Mouse (Mus musculus) spleen, adult 2 months (tissue): ENCODE results near the gene Tmed6. TPM values are rescaled to one million over a fixed set of nuclear protein-coding genes. Genes with fewer than 3 reads are reported as not detected.

Source experiments
- DNase-seq, 2 experiments: peaks; one replicate each; pipeline versions ENCODE4 v3.0.0 to v3.0.0-alpha.2; 2012 to 2021; ENCODE audit warnings: low spot score in 2 of 2, low read depth in 1 of 2
- H3K27ac ChIP-seq: fragments of 200-500 bp; 2 replicates; pipeline ENCODE4 v1.5.1; 2012; ENCODE audit warnings: low read length, inconsistent platforms; ENCODE audit not compliant: insufficient read depth
- H3K27me3 ChIP-seq: fragments of 200-500 bp; 2 replicates; pipeline ENCODE4 v1.6.1; 2012; ENCODE audit warnings: mild to moderate bottlenecking, moderate library complexity, low read length, inconsistent platforms; ENCODE audit not compliant: control insufficient read depth, insufficient read depth
- H3K36me3 ChIP-seq: fragments of 200-500 bp; 2 replicates; pipeline ENCODE4 v1.6.1; 2012; ENCODE audit warnings: mild to moderate bottlenecking, low read length, inconsistent platforms; ENCODE audit not compliant: control insufficient read depth, insufficient read depth
- H3K4me1 ChIP-seq: fragments of 200-500 bp; 2 replicates; pipeline ENCODE4 v1.6.1; 2011; ENCODE audit warnings: inconsistent platforms; ENCODE audit not compliant: control insufficient read depth, insufficient read depth, insufficient read length
- H3K4me3 ChIP-seq: fragments of 200-500 bp; 2 replicates; pipeline ENCODE4 v1.5.1; 2011; ENCODE audit warnings: mild to moderate bottlenecking, inconsistent platforms; ENCODE audit not compliant: insufficient read depth, insufficient read length; ENCODE audit errors: extremely low read depth
- CTCF ChIP-seq: fragments of 200-500 bp; IDR thresholded peaks from 2 replicates; pipeline ENCODE4 v1.5.1; 2011; ENCODE audit warnings: mild to moderate bottlenecking, inconsistent platforms; ENCODE audit not compliant: insufficient read depth, insufficient read length, insufficient replicate concordance; ENCODE audit errors: extremely low read depth
- POLR2A ChIP-seq: fragments of 200-500 bp; IDR thresholded peaks from 2 replicates; pipeline ENCODE4 v1.6.1; 2011; ENCODE audit warnings: low read depth, low read length, inconsistent platforms
- WGBS: fragments of 180-500 bp; shearing (Covaris S2); methylation state at CpG from one replicate; pipeline ENCODE4 v1.1.7; 2018; 5-methylcytosine and 5-hydroxymethylcytosine counted together
- polyA plus RNA-seq: library from polyadenylated mRNA; depleted of rRNA; stranded (reverse); fragments of >200 nt; gene quantifications from 2 replicates; pipeline ENCODE4 v1.2.3, GENCODE M21; 2012

Tmed6 gene
- polyA plus RNA-seq, 1 experiment, result 14.3 TPM

- WGBS, result under 1% methylated on average over 46 of the region's 53 CpGs
- no peak for TF ChIP-seq POLR2A
- no peak for TF ChIP-seq CTCF
- H3K4me3 ChIP-seq, result peak overlapping the region; percentile 95
- H3K27me3 ChIP-seq, result no peaks in the 10 kb centered on the region
- no peaks in the 10 kb centered on the region; the same call in 1 of the 2 replicates for H3K4me1 ChIP-seq
- H3K27ac ChIP-seq, result peak overlapping the region; percentile 96
- H3K36me3 ChIP-seq, result peaks cover 12% of the 10 kb centered on the region
- peak in 1 of 2 experiments; percentile 32 for DNase-seq
Measured at GRCm38 (mm10) chr8:107095717-107096365, 30.4 kb upstream of the Tmed6 start.

GRCm38 (mm10) chr8:107090531-107090930 is 25.1 kb upstream of the Tmed6 start:
- TF ChIP-seq POLR2A (no peak), CTCF (no peak)
- Histone ChIP-seq H3K27ac (no peak overlapping the region), H3K27me3 (no peaks in the 10 kb centered on the region), H3K4me1 (no peaks in the 10 kb centered on the region; the same call in 1 of the 2 replicates), H3K4me3 (no peak overlapping the region), H3K36me3 (peaks cover 16% of the 10 kb centered on the region)
- 94% methylated on average over 7 of the region's 7 CpGs for WGBS
- DNase-seq, result no peak

GRCm38 (mm10) chr8:107088526-107089063 is 23.2 kb upstream of the Tmed6 start:
- DNase-seq, result no peak
- Histone ChIP-seq H3K36me3 (peaks cover 12% of the 10 kb centered on the region), H3K27me3 (no peaks in the 10 kb centered on the region), H3K4me3 (no peak overlapping the region), H3K4me1 (no peaks in the 10 kb centered on the region), H3K27ac (no peak overlapping the region)
- WGBS, result 96% methylated on average over 5 of the region's 5 CpGs
- TF ChIP-seq POLR2A (no peak), CTCF (no peak)

GRCm38 (mm10) chr8:107086018-107086417 is 20.6 kb upstream of the Tmed6 start:
- no peak overlapping the region for H3K4me3 ChIP-seq
- no peaks in the 10 kb centered on the region for H3K27me3 ChIP-seq
- peaks cover 11% of the 10 kb centered on the region for H3K36me3 ChIP-seq
- TF ChIP-seq CTCF (no peak), POLR2A (no peak)
- H3K4me1 ChIP-seq, result no peaks in the 10 kb centered on the region
- no peak for DNase-seq
- no peak overlapping the region for H3K27ac ChIP-seq
- 97% methylated on average over 5 of the region's 5 CpGs for WGBS

GRCm38 (mm10) chr8:107085358-107085757 is 19.9 kb upstream of the Tmed6 start:
- H3K36me3 ChIP-seq, result peaks cover 13% of the 10 kb centered on the region
- no peaks in the 10 kb centered on the region for H3K27me3 ChIP-seq
- no peaks in the 10 kb centered on the region for H3K4me1 ChIP-seq
- H3K27ac ChIP-seq, result no peak overlapping the region
- TF ChIP-seq POLR2A (no peak), CTCF (peak; percentile 35; the same call in 1 of the 2 replicates)
- DNase-seq, result no peak
- 98% methylated on average over 17 of the region's 17 CpGs for WGBS
- no peak overlapping the region for H3K4me3 ChIP-seq

GRCm38 (mm10) chr8:107076239-107076888 is 10.9 kb upstream of the Tmed6 start:
- no peak for TF ChIP-seq POLR2A
- no peak for TF ChIP-seq CTCF
- DNase-seq, result no peak
- 89% methylated on average over 7 of the region's 7 CpGs for WGBS
- Histone ChIP-seq H3K4me3 (no peak overlapping the region), H3K27me3 (no peaks in the 10 kb centered on the region), H3K36me3 (peaks cover 24% of the 10 kb centered on the region), H3K4me1 (no peaks in the 10 kb centered on the region), H3K27ac (no peak overlapping the region)

- H3K4me1 ChIP-seq, result no peaks in the 10 kb centered on the region
- no peak overlapping the region for H3K27ac ChIP-seq
- H3K36me3 ChIP-seq, result peaks cover 24% of the 10 kb centered on the region
- 77% methylated on average over 1 of the region's 1 CpGs for WGBS
- H3K4me3 ChIP-seq, result no peak overlapping the region
- H3K27me3 ChIP-seq, result no peaks in the 10 kb centered on the region
- no peak for DNase-seq
- TF ChIP-seq POLR2A, result no peak
- TF ChIP-seq CTCF, result no peak
Measured at GRCm38 (mm10) chr8:107074128-107074527, 8.7 kb upstream of the Tmed6 start.
